Mouse (Mus musculus): ENCODE measurements around the gene Gm21778. TPM values are rescaled to one million over a fixed set of nuclear protein-coding genes. Genes with fewer than 3 reads are reported as not detected.
"Not testable (repeated sequence)": the region's sequence is repeated elsewhere in the genome, so short reads cannot be mapped to it uniquely, and the experiment has no call there.

Gene Gm21778
- polyA plus RNA-seq (2014; fragmentation: Nextera tagmentation; extraction: Ambion mirVana) = not detected in 2 replicates

DNA sequence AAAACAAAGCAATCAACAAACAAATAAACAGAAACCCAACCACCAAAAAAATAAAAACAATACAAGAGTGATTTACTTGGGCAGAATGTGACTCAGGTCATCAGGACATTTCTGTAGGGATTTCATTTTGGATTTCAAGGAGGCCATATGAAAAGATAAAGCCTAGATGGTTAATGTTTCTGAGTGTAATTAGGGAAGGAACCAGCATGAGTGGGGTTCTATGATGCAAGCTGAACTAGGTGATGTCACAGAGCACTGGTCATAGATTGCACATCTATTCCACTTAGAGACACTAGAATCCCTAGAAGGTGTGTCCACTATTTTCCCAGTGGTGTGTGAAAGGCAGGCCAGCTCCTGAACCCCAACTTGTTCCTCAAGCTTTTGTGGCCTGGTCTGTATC is at the start of gene Gm21778:
Gm21778 (plus strand) TSS at position 301 of the 400 bp plus-strand sequence.
- H3K4me3 ChIP-seq (ENCODE audit: low read depth, low read length); H3K4me1 ChIP-seq (replicated peaks; ENCODE audit: control insufficient read depth, insufficient read depth, low read length); H3K27me3 ChIP-seq (replicated peaks; ENCODE audit: control insufficient read depth, insufficient read depth, low read length); H3K9me3 ChIP-seq (ENCODE audit: control insufficient read depth, low read length); ATAC-seq (replicated peaks; ENCODE audit: low FRiP score); DNase-seq (ENCODE audit: low spot score); H3K9ac ChIP-seq (ENCODE audit: low read depth, low read length); H3K36me3 ChIP-seq (ENCODE audit: control insufficient read depth, insufficient read depth, low read length); H3K4me2 ChIP-seq; H3K27ac ChIP-seq (ENCODE audit: low read depth, low read length): not testable (repeated sequence)

Other genes with a start within 250 kb of the Gm21778 start
- gene Gm20914, start 216.5 kb upstream of the Gm21778 start, polyA plus RNA-seq (2014; fragmentation: Nextera tagmentation; extraction: Ambion mirVana) = not detected in 2 replicates
- gene Gm28171, start 149.1 kb upstream of the Gm21778 start, polyA plus RNA-seq (2014; fragmentation: Nextera tagmentation; extraction: Ambion mirVana) = not detected in 2 replicates

All from liver, embryonic 11.5 days (tissue).